Mouse (Mus musculus) spleen, adult 12 weeks (tissue): ENCODE measurements at regions not wholly inside any gene's neighbourhood (a gene's known extent, or its start where the extent isn't known, plus 50 kb on each side); places are given as distances from the start of the nearest gene placed in this dataset.

ENCODE experiments used
- DNase-seq: peaks from one replicate; pipeline ENCODE4 v3.0.0; 2022; ENCODE audit warnings: low spot score

GRCm38 (mm10) chr9:46457945-46458344 is 138.2 kb upstream of the 4931429L15Rik start:
- DNase-seq = no peak

GRCm38 (mm10) chr9:46454807-46455610 is 135.2 kb upstream of the 4931429L15Rik start:
- no peak for DNase-seq

DNA sequence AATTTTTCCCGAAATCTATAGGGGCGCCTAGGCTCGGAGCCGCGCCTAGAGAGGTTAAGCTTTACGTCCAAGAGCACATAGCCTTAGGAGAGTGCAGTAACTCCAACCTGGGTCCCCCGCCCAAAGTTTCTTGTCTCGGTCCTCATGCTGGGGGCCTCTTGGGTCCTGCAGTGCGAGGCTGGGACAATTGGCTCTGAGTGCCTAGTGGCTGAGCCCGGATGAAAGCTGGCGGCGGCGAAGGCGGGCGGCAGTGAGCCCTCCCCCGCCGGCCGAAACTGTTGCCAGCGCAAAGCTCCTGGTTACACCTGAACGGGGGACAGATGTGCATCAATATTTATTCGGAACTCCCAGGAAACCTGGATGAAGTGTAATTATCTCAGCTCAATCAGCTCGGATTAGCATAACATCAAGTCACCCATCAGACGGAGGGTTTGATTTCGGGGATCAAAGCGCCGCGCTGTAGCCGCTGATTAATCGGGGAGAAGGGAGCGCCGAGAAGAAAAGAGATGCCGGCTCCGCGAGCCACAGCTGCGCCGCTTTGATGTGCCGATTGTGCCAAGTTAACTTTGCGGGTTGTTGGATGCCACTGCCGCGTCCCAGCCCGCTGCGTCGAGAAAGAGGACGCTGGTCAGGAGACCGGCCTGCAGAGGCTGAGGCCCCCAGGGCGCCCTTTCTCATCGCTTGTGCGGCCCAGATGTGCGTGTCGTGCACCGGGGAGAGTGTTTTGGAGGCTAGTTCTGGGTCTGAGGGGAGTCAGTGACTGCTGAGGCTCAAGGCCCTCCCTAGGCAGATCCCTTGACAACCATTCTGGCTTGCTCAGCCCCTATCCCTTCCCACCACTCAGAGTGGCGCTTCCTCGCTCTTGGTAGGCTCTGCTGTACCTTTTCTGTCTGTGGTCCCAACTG is 123.7 kb upstream of the 4931429L15Rik start:
- no peak for DNase-seq

DNA sequence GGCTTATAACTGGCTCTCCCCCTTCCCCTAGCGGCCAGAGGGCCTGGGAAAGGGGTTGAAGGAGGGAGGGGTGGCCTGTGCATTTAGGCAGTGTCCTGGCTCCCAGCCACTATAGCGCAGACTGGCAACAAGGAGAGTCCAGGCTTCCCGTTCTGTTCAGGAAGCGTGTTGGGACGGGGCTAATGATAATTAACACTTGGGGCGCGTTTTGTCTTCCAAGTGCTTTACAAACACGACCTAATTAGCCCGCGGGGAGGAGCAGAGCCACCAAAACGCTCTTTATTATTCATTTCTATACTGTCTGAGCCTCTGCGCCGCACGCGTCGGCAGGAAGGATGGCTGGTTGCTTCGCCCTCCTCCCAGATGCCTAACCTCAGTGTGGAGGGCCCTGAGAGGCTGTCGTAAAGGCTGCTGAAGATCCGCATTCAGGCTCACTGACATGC is 123.0 kb upstream of the 4931429L15Rik start:
- DNase-seq = no peak

- DNase-seq = no peak
These were observed 120.4 kb upstream of the 4931429L15Rik start for GRCm38 (mm10) chr9:46440226-46440625.

DNA sequence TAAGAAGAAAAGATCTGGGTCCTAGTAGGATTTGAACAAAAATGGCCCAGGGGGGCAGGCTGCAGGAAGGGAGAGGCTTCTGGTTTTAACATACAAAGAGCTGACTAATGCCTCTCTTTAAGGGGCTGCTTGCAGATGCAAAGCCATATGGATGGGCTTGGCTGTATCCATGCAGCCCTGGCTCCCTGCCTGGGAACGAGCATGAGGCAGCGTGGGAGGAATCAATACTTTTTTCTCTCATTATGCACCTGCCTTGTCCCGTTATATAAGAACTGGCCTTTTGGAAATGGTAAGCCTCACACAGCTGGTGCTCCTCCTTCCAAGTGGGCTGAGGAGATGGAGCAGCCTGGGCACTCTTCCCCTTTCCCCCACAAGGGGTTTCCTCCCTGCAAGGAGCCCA is 114.9 kb upstream of the 4931429L15Rik start:
- DNase-seq = no peak

- no peak for DNase-seq
These were observed 113.9 kb upstream of the 4931429L15Rik start for GRCm38 (mm10) chr9:46433716-46434115.

DNA sequence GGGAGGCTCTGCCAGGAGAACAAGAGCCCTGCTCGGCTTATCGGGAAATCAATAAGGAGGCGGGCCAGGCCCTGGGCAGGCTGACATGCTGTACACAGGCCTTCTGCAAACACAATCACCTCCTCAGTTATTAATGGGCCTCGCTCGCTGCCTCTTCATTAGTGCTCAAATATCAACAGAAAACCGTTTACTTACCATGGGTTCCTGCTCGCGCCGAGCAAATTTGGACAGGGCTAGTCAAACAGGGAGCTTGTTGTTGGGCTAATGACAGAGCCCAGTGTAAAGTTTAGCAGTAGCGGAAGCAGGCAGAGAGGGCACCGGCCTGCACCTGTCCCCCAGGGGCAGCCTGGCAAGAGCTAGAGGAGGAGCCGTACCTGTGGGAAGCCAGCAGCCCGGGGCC is 111.3 kb upstream of the 4931429L15Rik start:
- no peak for DNase-seq

DNA sequence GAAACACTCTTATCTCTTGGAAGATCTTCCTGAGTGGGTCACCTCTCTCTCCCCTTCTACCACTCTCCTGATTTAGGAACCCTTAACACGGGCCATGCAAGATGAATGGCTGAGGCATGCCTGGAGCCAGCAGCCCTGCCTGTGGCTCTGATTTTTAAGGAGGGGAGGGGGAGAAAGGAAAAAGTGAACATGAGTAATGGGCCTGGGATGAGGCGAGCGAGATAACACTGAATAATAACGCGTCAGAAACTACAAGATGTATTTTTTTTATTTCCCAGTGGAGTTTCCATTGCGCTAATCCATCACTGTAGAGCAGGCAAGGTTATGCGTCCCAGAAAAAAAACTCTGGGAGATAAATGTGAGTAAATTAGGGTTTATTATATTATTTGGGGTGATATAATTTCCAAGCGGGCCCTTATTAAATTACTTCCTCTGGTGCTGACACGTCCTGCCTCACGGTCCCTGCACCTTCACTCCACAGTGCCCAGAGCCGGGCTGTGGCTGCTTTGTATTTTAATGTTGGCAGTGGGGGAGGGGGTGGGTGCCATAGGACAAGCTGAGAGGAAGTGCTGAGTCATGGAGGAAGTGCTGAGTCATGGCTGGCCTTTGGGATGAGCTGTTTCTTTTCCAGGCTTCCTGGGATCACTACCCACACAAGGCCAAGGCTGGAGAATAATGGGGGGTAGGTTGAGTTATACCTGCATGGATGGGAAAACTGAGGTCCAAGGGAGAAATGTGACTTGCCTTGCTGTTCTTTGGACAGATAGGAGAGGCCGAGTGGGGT is 103.6 kb upstream of the 4931429L15Rik start:
- no peak for DNase-seq

DNA sequence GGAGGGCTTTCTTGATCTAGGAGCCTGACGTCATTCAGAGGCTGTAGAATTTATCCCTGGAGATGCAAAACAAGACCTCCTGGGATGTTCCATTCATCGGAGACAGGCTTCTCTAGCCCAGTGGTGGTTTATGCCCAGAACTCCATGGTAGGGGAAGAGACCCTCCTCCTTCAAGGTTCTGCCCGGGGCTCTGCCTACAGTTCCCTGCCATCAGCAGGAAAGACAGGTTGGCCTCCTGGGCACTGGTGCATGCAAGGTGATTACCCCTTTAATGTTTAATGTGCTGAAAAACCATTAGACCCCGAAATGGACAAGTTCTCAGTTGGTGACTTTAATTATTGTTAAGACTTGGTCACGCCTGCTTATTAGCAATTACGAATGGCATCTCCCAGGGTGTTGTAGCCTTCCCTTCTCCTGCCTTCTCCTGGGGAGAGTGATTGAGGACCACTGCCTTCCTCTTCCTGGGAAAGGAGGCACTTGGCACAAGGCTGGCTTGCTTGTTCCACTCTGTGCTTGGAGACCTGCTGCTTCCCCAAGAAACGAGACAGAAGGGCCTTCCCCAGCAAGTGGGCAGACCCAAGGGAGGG is 102.0 kb upstream of the 4931429L15Rik start:
- DNase-seq = no peak

DNA sequence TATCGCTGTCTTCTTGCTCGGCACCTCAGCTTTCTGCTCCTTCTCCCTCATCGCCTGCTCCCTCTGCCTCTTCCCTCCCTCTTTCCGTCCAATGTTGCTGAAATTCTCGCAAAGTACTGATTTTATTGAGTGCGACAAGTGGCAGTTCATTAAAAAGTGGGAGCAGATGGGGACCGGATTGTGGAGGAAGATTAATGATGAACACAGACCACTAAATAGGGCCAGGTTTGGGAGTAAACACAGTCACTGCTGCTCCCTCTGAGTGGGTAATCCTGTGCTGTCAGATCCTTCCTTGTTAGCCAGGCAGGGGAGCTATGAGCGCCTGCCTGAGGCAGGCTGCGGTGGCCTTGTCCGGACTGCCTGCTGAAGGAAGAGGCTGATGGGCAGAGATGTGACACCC is 91.9 kb upstream of the 4931429L15Rik start:
- DNase-seq = no peak

DNA sequence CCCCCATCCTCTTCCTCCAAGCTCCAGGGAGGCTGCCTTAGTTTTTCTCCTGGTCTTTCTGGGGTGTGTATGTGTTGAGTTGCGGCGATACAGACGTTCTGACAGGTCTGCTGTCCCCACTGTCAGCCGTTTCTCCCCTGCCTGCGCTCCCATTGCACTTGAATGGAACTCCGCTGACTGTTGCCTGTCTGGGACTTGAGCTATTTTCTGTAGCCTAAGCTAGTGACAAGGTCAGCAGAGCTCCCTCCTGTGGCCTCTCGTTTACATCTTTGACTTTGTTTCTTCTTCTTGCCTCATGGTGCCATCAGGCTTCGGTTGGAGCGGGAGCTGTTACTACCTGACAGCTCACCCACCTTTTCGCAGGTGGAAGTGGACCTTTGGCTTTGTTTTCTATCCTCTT is 89.0 kb upstream of the 4931429L15Rik start:
- no peak for DNase-seq

DNA sequence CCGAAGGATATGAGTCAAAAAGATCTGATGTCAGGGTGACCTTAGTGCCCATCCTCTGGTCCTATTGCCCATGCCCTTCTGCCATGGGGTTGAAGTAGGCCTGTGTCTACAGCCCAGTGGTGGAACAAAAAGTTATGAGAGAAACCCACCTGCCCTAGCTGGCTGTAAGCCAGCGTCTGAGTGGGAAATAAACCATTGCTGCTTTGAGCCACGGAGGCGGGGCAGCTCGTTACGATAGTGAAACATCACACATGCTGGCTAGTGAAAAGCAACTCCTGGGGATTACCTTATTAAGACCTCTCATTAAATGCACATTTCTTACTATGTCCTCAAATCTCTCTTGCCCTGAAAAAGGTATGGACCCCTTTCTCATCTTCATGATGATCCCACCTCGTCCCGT is 86.8 kb upstream of the 4931429L15Rik start:
- no peak for DNase-seq

DNA sequence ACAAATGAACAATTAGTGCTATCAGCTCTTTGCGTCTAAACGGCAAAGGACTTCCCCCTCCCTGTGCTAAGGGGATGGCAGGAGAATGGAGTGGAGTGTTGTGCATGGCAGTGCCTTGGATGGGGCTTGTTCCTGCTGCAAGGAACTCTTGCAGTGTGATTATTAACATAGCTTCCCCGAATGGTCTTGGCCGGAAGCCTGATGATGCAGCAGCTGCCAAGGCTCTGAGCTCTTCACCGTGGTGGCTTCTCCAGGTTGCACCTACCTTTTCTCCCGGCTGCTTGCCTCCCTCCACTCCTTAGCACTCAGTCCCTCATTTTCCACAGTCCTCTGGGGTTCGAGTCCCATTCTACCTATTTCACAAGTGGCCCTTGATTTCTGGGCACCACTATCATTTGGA is 76.8 kb upstream of the 4931429L15Rik start:
- no peak for DNase-seq

DNA sequence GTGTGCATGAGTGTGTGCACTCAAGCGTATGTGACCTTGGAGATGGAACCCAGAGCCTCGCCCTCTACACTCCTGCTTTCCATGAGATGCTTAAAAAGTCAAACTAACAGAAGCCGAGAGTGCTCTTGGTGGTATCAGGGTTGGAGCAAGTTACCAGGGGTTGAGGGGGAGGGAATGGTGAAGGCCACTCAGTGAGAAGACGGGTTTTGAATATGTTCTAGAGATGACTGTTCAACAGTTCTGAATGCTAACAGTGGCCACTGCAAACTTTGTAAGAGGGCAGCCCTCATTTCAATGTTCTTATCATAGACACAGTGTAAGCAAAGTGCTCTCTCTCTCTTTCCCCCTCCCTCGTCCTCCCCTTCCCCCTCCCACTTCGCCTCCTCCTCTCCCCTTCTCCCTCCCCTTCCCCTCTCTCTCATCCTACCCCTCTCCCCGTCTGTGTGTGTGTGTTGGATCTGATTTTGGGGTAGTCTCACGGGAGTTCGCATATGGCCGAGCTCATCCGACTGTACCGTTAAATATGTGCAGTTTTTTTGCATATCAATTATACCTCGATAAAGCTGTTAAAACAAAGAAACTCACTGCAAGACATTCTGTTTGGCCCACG is 75.5 kb upstream of the 4931429L15Rik start:
- DNase-seq = no peak

DNA sequence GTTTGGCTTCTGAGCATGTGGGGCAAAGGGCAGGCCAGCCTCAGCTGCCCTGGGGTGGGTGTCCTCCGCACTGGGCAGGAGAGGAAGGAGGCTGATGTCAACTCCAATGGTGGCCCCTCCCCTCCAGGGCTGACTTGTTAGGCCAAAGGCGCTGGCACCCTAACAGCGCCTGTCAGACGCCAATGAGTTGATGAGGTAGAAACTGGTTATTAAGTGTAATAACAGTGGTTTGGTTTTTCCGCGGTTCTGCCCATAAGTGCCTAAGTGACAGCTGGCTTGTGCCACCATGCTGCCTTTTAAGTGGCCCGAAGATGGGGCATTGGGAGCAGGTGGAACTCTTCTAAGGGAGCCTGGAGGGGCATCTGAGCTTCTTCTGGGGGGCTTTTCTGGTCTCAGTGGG is 74.5 kb upstream of the 4931429L15Rik start:
- no peak for DNase-seq

- DNase-seq = no peak
These were observed 73.0 kb upstream of the 4931429L15Rik start for GRCm38 (mm10) chr9:46392641-46393321.

DNA sequence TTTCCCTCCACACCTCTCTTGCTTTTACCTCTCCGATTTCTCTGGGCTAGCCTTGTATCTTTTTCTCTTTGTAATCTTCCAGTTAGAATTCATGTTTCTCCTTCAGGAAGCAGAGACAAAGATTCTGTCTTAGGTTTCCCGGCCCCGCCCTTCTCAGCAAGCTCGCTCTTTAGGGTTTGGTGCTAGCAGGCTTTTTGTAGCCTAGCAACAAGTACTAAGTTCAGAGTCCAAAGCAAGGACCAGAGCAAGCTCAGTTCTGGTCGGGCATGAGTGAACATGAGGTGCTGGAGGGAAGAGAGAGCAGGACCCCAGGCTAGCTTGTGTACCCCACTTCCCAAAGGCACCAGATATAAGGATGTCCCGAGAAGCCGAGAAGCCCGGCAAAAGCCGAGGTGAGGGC is 70.0 kb upstream of the 4931429L15Rik start:
- no peak for DNase-seq

- no peak for DNase-seq
These were observed 69.2 kb upstream of the 4931429L15Rik start for GRCm38 (mm10) chr9:46388677-46389676.

- no peak for DNase-seq
These were observed 66.5 kb upstream of the 4931429L15Rik start for GRCm38 (mm10) chr9:46386333-46386732.
